Comparison of ENCODE assay signal across 25 mouse cellular contexts in genomic region chr16:35075643-35076042, GRCm38 (mm10). TPM values are rescaled to one million over a fixed set of nuclear protein-coding genes. Genes with fewer than 3 reads are reported as not detected.
A peak's percentile ranks its signal among the peaks of the same experiment; 100 is the strongest.
DNase-seq lines count a peak whose midpoint lies in the region; ATAC-seq and TF ChIP-seq lines count a peak whose summit lies in the region.
"Had no signal": no experiment of that assay in that cellular context is flagged by ENCODE, and none has a peak within 500 bp of the region (broad histone marks: within the 10 kb centered on the region; RNA-seq: fewer than 3 reads in every experiment).

No protein-coding gene starts in this region.

- peak; percentile 47; the same call in 1 of the 2 replicates for TF ChIP-seq EP300 in liver, postnatal 0 days (IDR thresholded peaks at IDR 0.05; ENCODE audit: low read depth)

- H3K36me3 ChIP-seq in intestine, embryonic 16.5 days (ENCODE audit: control insufficient read depth, insufficient read depth, low read length) = no peaks in the 10 kb centered on the region
- H3K36me3 ChIP-seq in intestine, embryonic 15.5 days = 0 out of 2 replicates have a peak, but pooled peaks cover 3% of the 10 kb centered on the region
- 0 out of 2 replicates have a peak, but pooled peaks cover 4% of the 10 kb centered on the region for H3K36me3 ChIP-seq in liver, embryonic 13.5 days
- 0 out of 2 replicates have a peak, but pooled peaks cover 6% of the 10 kb centered on the region for H3K36me3 ChIP-seq in liver, embryonic 15.5 days (replicated peaks)
- peaks cover 6% of the 10 kb centered on the region; the same call in 1 of the 2 replicates for H3K36me3 ChIP-seq in liver, postnatal 0 days (replicated peaks; ENCODE audit: insufficient read depth, low read length)

- TF ChIP-seq CTCF in liver, postnatal 0 days (IDR thresholded peaks at IDR 0.05; ENCODE audit: low read depth) = no peak

- no peaks in the 10 kb centered on the region for H3K4me1 ChIP-seq in intestine, embryonic 16.5 days (ENCODE audit: control insufficient read depth, insufficient read depth, low read length)
- no peaks in the 10 kb centered on the region for H3K4me1 ChIP-seq in intestine, embryonic 15.5 days (replicated peaks)
- H3K4me1 ChIP-seq in liver, embryonic 13.5 days (replicated peaks) = no peaks in the 10 kb centered on the region
- H3K4me1 ChIP-seq in liver, embryonic 15.5 days (replicated peaks) = no peaks in the 10 kb centered on the region; the same call in 1 of the 2 replicates
- H3K4me1 ChIP-seq in liver, postnatal 0 days (ENCODE audit: insufficient read depth) = peaks cover 3% of the 10 kb centered on the region; the same call in 1 of the 2 replicates
- H3K4me1 ChIP-seq: embryonic facial prominence, embryonic 10.5 days; embryonic facial prominence, embryonic 12.5 days; forebrain, embryonic 12.5 days had no signal

- 82% methylated on average over 3 of the region's 3 CpGs for WGBS in intestine, embryonic 16.5 days
- 81% methylated on average over 3 of the region's 3 CpGs for WGBS in intestine, embryonic 15.5 days
- WGBS in liver, embryonic 13.5 days (ENCODE audit: insufficient replicate concordance) = 70% methylated on average over 3 of the region's 3 CpGs
- 63% methylated on average over 3 of the region's 3 CpGs for WGBS in liver, embryonic 15.5 days (ENCODE audit: insufficient replicate concordance)
- 63% methylated on average over 3 of the region's 3 CpGs for WGBS in liver, postnatal 0 days (ENCODE audit: insufficient replicate concordance)

- H3K4me3 ChIP-seq in intestine, embryonic 16.5 days (ENCODE audit: low read length) = no peak overlapping the region
- no peak overlapping the region for H3K4me3 ChIP-seq in intestine, embryonic 15.5 days (replicated peaks)
- no peak overlapping the region for H3K4me3 ChIP-seq in liver, embryonic 13.5 days (replicated peaks)
- H3K4me3 ChIP-seq in liver, embryonic 15.5 days (replicated peaks) = no peak overlapping the region
- no peak overlapping the region for H3K4me3 ChIP-seq in liver, postnatal 0 days (ENCODE audit: low read depth, low read length)
- H3K4me3 ChIP-seq: embryonic facial prominence, embryonic 10.5 days; embryonic facial prominence, embryonic 12.5 days; forebrain, embryonic 12.5 days had no signal

- DNase-seq in liver, embryonic 13.5 days = no peak
- DNase-seq in liver = no peak
- DNase-seq in liver, postnatal 0 days = no peak
- no peak for DNase-seq in frontal cortex, postnatal 10 days (ENCODE audit: low spot score in 2 of 2)
- DNase-seq: adrenal gland, adult 8-10 months; adrenal gland, postnatal 14 days; adrenal gland, postnatal 36 days; B cell, adult 2 months; cerebellum, adult 11-12 months; cerebellum, adult 2 months; cerebellum, adult 9-10 months; cerebellum, postnatal 10 days; cerebellum, postnatal 25 days had no signal

- no peak overlapping the region for H3K4me2 ChIP-seq in intestine, embryonic 16.5 days (ENCODE audit: low read depth, low read length)
- H3K4me2 ChIP-seq in intestine, embryonic 15.5 days (replicated peaks) = no peak overlapping the region
- H3K4me2 ChIP-seq in liver, embryonic 13.5 days = no peak overlapping the region
- H3K4me2 ChIP-seq in liver, embryonic 15.5 days = no peak overlapping the region
- H3K4me2 ChIP-seq in liver, postnatal 0 days (ENCODE audit: low read depth, low read length) = no peak overlapping the region
- H3K4me2 ChIP-seq: embryonic facial prominence, embryonic 12.5 days; forebrain, embryonic 12.5 days had no signal

- 0 out of 2 replicates have a peak, but pooled peaks have one; percentile 42 for ATAC-seq in intestine, embryonic 16.5 days
- no peak for ATAC-seq in intestine, embryonic 15.5 days
- ATAC-seq in liver, embryonic 13.5 days (ENCODE audit: low read depth) = peak; percentile 47; the same call in 1 of the 2 replicates
- ATAC-seq in liver, embryonic 15.5 days (ENCODE audit: insufficient read depth) = peak; percentile 65
- peak; percentile 90 for ATAC-seq in liver, postnatal 0 days
- ATAC-seq: activated CD4-positive, CD25-positive, alpha-beta regulatory T cell, adult 4 months; CD4-positive, CD25-positive, alpha-beta regulatory T cell, adult 4 months; forebrain, embryonic 14.5 days; Patski had no signal

- no peak overlapping the region for H3K9ac ChIP-seq in intestine, embryonic 16.5 days (ENCODE audit: low read depth, low read length)
- no peak overlapping the region for H3K9ac ChIP-seq in intestine, embryonic 15.5 days
- H3K9ac ChIP-seq in liver, embryonic 13.5 days = no peak overlapping the region
- no peak overlapping the region for H3K9ac ChIP-seq in liver, embryonic 15.5 days
- H3K9ac ChIP-seq in liver, postnatal 0 days (replicated peaks) = no peak overlapping the region
- H3K9ac ChIP-seq: embryonic facial prominence, embryonic 12.5 days; forebrain, embryonic 12.5 days had no signal

- no peaks in the 10 kb centered on the region for H3K27me3 ChIP-seq in intestine, embryonic 16.5 days (replicated peaks; ENCODE audit: control insufficient read depth, insufficient read depth, low read length)
- no peaks in the 10 kb centered on the region for H3K27me3 ChIP-seq in intestine, embryonic 15.5 days (replicated peaks)
- H3K27me3 ChIP-seq in liver, embryonic 13.5 days = no peaks in the 10 kb centered on the region
- H3K27me3 ChIP-seq in liver, embryonic 15.5 days = no peaks in the 10 kb centered on the region
- no peaks in the 10 kb centered on the region for H3K27me3 ChIP-seq in liver, postnatal 0 days (ENCODE audit: insufficient read depth, low read length)
- H3K27me3 ChIP-seq: CH12.LX; embryonic facial prominence, embryonic 12.5 days; forebrain, embryonic 12.5 days; Patski had no signal

- H3K9me3 ChIP-seq in intestine, embryonic 16.5 days (ENCODE audit: control insufficient read depth, low read length) = no peaks in the 10 kb centered on the region
- H3K9me3 ChIP-seq in intestine, embryonic 15.5 days = no peaks in the 10 kb centered on the region
- H3K9me3 ChIP-seq in liver, embryonic 13.5 days (replicated peaks) = no peaks in the 10 kb centered on the region
- H3K9me3 ChIP-seq in liver, embryonic 15.5 days (replicated peaks) = no peaks in the 10 kb centered on the region
- no peaks in the 10 kb centered on the region for H3K9me3 ChIP-seq in liver, postnatal 0 days (ENCODE audit: low read length)
- H3K9me3 ChIP-seq: embryonic facial prominence, embryonic 10.5 days; embryonic facial prominence, embryonic 12.5 days; forebrain, embryonic 12.5 days; G1E had no signal

- H3K27ac ChIP-seq in intestine, embryonic 16.5 days (ENCODE audit: low read length) = no peak overlapping the region
- H3K27ac ChIP-seq in intestine, embryonic 15.5 days = no peak overlapping the region
- H3K27ac ChIP-seq in liver, embryonic 13.5 days = no peak overlapping the region
- 0 out of 2 replicates have a peak overlapping the region, but pooled peaks have one; percentile 42 for H3K27ac ChIP-seq in liver, embryonic 15.5 days (replicated peaks)
- peak overlapping the region; percentile 69 for H3K27ac ChIP-seq in liver, postnatal 0 days (ENCODE audit: low read depth)
- H3K27ac ChIP-seq: embryonic facial prominence, embryonic 10.5 days; embryonic facial prominence, embryonic 12.5 days; forebrain, embryonic 12.5 days had no signal

RNA-seq across cellular contexts. Expression of gene Hacd2, which starts 53.4 kb away (rescaled TPM):
- 103 TPM in 2 replicates for polyA plus RNA-seq in intestine, embryonic 16.5 days (2015; fragmentation: Nextera tagmentation; extraction: Ambion mirVana)
- polyA plus RNA-seq in intestine, embryonic 15.5 days (2015; fragmentation: Nextera tagmentation; extraction: Ambion mirVana) = 92.3 and 112 TPM in 2 replicates
- polyA plus RNA-seq in liver, embryonic 13.5 days (2015; fragmentation: Nextera tagmentation; extraction: Ambion mirVana) = 82.4 and 84.9 TPM in 2 replicates
- polyA plus RNA-seq in liver, embryonic 15.5 days (2015; fragmentation: Nextera tagmentation; extraction: Ambion mirVana) = 105 and 116 TPM in 2 replicates
- 138 and 154 TPM in 2 replicates for polyA plus RNA-seq in liver, postnatal 0 days (2015; fragmentation: Nextera tagmentation; extraction: Ambion mirVana)

Comparison
In these comparisons a context has a peak if more than half of its experiments do, and no peak if none do; other contexts are left out.
1. H3K27ac ChIP-seq: peak in liver, embryonic 15.5 days (single experiment) and liver, postnatal 0 days (single experiment); none in intestine, embryonic 16.5 days (single experiment), intestine, embryonic 15.5 days (single experiment) and liver, embryonic 13.5 days (single experiment).